Mouse (Mus musculus) left cerebral cortex, postnatal 36 days (tissue): ENCODE data around the gene Arhgap45. TPM values are rescaled to one million over a fixed set of nuclear protein-coding genes. Genes with fewer than 3 reads are reported as not detected.

Experiments used
- DNase-seq, 2 experiments: peaks; one replicate each; pipeline ENCODE4 v3.0.0; 2021 to 2022; ENCODE audit warnings: low spot score in 2 of 2, mixed read lengths in 1 of 2
- intact Hi-C: fragments of 180-260 bp; cut with DNase I; formaldehyde crosslinking; loops from one replicate; pipeline ENCODE4 v1.15.1; 2025
- total RNA-seq, 2 experiments: library from RNA; stranded (reverse); gene quantifications; 2 replicates each; pipeline ENCODE4 v1.2.3; 2021

The Arhgap45 gene
- total RNA-seq, 2 experiments from 2014 or later = 3.3 to 5.3 TPM

- intact Hi-C loops = no loop called here
- DNase-seq = no peak
Measured at GRCm38 (mm10) chr10:80071516-80071900, 55.1 kb downstream of the Arhgap45 start.

DNA sequence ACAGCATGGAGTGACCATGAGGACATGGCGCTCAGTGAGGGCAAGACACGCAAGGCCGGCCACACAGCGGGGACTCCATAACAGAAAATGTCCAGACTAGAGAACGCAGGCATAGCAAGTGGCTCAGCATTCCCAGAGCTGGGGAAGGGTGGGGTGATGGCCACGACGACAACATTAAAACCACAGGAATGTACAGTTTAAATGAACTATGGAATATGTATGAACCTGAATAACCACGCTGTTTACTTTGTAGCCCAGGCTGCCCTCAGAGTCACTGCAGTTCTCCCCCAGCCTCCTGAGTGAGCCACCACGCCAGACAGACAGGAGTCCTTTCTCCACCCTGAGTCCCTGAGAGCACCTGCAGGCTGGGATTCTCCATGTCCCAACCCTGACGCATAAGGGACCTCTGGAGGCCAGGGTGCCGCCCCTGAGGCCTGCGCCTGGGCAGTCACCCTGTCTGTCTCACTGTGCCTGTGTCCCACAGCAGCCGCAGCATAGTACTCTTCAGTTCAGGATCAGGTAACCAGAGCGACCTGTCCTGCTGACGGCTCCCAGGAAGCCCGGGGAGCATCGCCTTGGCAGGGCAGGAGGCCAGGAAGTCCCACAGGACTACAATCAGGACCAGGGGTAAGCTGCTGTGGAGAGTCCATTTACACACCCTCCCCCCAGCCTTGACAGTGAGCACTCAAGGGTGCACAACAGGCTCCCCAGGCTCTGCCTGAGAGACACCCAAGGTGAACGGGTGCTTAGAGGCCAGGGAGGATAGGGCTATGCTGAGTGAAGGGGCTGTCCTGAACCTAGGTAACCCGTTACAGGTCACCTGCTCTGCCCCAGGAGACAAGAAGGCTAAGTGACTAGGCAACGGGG lies 56.4 kb downstream of the Arhgap45 start:
- intact Hi-C loops = no loop called here
- no peak for DNase-seq

GRCm38 (mm10) chr10:80074813-80075601 lies 58.6 kb downstream of the Arhgap45 start:
- intact Hi-C loops = loop anchor here (5.0 kb wide), 1 partner anchor 37 kb away; no protein-coding TSS in a partner anchor

GRCm38 (mm10) chr10:80075924-80076323 lies 59.5 kb downstream of the Arhgap45 start:
- intact Hi-C loops = loop anchor here (5.0 kb wide), 1 partner anchor 36 kb away; no protein-coding TSS in a partner anchor
- no peak for DNase-seq

More at GRCm38 (mm10) chr10:80074813-80075601, 58.6 kb downstream of the Arhgap45 start:
- DNase-seq = peak; percentile 36 to 38

GRCm38 (mm10) chr10:80076386-80076785 lies 59.9 kb downstream of the Arhgap45 start:
- no peak for DNase-seq
- intact Hi-C loops = loop anchor here (5.0 kb wide), 1 partner anchor 36 kb away; no protein-coding TSS in a partner anchor

DNA sequence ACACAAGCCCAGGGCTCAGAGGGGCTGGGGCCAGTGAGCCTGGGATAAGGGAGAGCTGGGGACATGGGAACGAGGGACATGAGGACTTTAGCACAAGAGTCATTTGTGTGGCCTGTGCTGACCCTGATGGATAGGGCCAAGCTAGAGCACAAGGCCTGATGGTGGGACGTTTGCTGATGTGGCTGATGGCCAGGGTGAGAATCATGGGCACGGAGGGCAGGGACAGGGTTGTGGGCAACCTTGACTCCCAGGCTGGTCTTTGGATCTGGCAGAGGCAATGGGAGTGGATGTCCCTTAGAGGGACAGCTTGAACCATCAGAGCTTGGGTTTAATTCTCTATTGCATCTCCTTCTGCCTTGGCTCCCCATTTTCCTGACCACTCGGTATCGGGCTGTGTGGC lies 60.9 kb downstream of the Arhgap45 start:
- no peak for DNase-seq
- intact Hi-C loops = loop anchor here (5.0 kb wide), 1 partner anchor 35 kb away; no protein-coding TSS in a partner anchor

- intact Hi-C loops = loop anchor here (5.0 kb wide), 1 partner anchor 34 kb away; no protein-coding TSS in a partner anchor
- DNase-seq = no peak
Measured at GRCm38 (mm10) chr10:80078366-80078765, 61.9 kb downstream of the Arhgap45 start.

DNA sequence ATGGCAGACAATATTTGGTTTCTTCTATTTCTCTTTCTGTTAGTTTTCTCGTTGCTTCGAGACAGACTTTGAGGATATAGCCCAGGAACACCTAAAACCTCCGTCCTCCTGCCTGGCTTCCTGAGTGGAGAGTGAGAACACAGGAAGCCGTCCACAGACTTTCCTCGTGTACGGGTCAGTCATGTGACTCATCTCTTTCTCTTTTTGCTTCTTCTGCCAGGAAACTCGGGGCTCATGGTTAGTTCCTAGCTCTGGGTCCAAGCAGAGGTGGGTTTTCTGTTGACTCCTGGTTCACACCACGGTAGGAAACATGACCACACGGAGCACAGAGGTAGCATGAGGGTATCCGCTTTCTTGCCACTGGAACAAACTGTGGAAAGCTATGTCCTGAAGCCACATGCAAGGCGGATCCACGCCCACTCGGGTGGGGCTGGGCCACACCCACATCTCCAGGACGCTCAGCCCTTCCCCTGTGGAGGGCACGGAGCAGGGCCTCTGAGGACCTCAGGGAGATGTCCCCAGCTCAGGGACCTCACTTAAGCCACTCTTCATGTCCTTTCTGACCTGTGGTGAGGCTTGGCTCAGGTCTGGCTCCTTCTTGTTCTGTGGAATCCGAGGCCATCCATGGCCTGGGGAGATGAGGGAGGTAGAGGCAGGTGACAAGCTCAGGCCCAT lies 64.1 kb downstream of the Arhgap45 start:
- DNase-seq = no peak
- intact Hi-C loops = no loop called here

Other genes with a start within 250 kb of the Arhgap45 start
- gene Rnf126, start 249.7 kb upstream of the Arhgap45 start, total RNA-seq = 100 to 1,000 TPM in 1 of 2 experiments, 10 to 100 TPM in 1; 92.7 to 104 TPM
- gene Fstl3, start 239.4 kb upstream of the Arhgap45 start, total RNA-seq = 1 to 10 TPM; 2.8 to 3.6 TPM
- under 1 TPM; 0.74 to 0.79 TPM for gene Prss57, start 225.7 kb upstream of the Arhgap45 start, total RNA-seq
- 100 to 1,000 TPM; 321 to 357 TPM for gene Palm, start 223.1 kb upstream of the Arhgap45 start, total RNA-seq
- gene Misp, start 195.7 kb upstream of the Arhgap45 start, total RNA-seq = 1 to 10 TPM in 1 of 2 experiments, not detected in 1; 1.7 TPM
- gene Ptbp1, start 162.2 kb upstream of the Arhgap45 start, total RNA-seq = 10 to 100 TPM; 40.2 to 51.9 TPM
- gene Prtn3, start 142.2 kb upstream of the Arhgap45 start, total RNA-seq = 1 to 10 TPM; 2.2 to 2.4 TPM
- 10 to 100 TPM; 50.4 to 57.1 TPM for gene Plppr3, start 142.0 kb upstream of the Arhgap45 start, total RNA-seq
- not detected for gene Elane, start 130.4 kb upstream of the Arhgap45 start, total RNA-seq
- gene Cfd, start 125.8 kb upstream of the Arhgap45 start, total RNA-seq = not detected
- 10 to 100 TPM; 53.2 to 60.6 TPM for gene Med16, start 107.7 kb upstream of the Arhgap45 start, total RNA-seq
- not detected for gene Gm26602, start 105.8 kb upstream of the Arhgap45 start, total RNA-seq
- 1 to 10 TPM; 6.7 to 8.2 TPM for gene Kiss1r, start 99.7 kb upstream of the Arhgap45 start, total RNA-seq
- gene R3hdm4, start 95.4 kb upstream of the Arhgap45 start, total RNA-seq = 100 to 1,000 TPM; 349 to 368 TPM
- gene Arid3a, start 89.6 kb upstream of the Arhgap45 start, total RNA-seq = 1 to 10 TPM; 6.3 to 6.5 TPM
- gene Wdr18, start 56.5 kb upstream of the Arhgap45 start, total RNA-seq = 10 to 100 TPM; 44.2 to 46.3 TPM
- gene Grin3b, start 45.9 kb upstream of the Arhgap45 start, total RNA-seq = under 1 TPM in 1 of 2 experiments, not detected in 1; 0.10 TPM
- 100 to 1,000 TPM; 122 TPM for gene Tmem259, start 32.3 kb upstream of the Arhgap45 start, total RNA-seq
- 1 to 10 TPM; 4.7 to 7.6 TPM for gene Cnn2, start 28.1 kb upstream of the Arhgap45 start, total RNA-seq
- 10 to 100 TPM; 10.3 to 13.0 TPM for gene Abca7, start 20.2 kb upstream of the Arhgap45 start, total RNA-seq
- gene Polr2e, start 23.1 kb downstream of the Arhgap45 start, total RNA-seq = 10 to 100 TPM; 69.2 to 83.6 TPM
- 100 to 1,000 TPM; 468 to 559 TPM for gene Gpx4, start 30.5 kb downstream of the Arhgap45 start, total RNA-seq
- gene Sbno2, start 88.9 kb downstream of the Arhgap45 start, total RNA-seq = 10 to 100 TPM; 14.5 to 25.5 TPM
- gene Stk11, start 99.2 kb downstream of the Arhgap45 start, total RNA-seq = 100 to 1,000 TPM in 1 of 2 experiments, 10 to 100 TPM in 1; 94.4 to 100 TPM
- 100 to 1,000 TPM; 334 to 384 TPM for gene Atp5d, start 122.0 kb downstream of the Arhgap45 start, total RNA-seq
- 100 to 1,000 TPM; 431 to 463 TPM for gene Cbarp, start 124.2 kb downstream of the Arhgap45 start, total RNA-seq
- gene Midn, start 131.6 kb downstream of the Arhgap45 start, total RNA-seq = 10 to 100 TPM; 76.2 to 78.8 TPM
- gene Cirbp, start 149.3 kb downstream of the Arhgap45 start, total RNA-seq = 10 to 100 TPM; 94.7 to 96.7 TPM
- gene 1600002K03Rik, start 156.3 kb downstream of the Arhgap45 start, total RNA-seq = 1 to 10 TPM; 7.5 to 7.6 TPM
- 1 to 10 TPM; 8.9 to 9.0 TPM for gene Efna2, start 162.8 kb downstream of the Arhgap45 start, total RNA-seq
- gene Mum1, start 209.8 kb downstream of the Arhgap45 start, total RNA-seq = 10 to 100 TPM; 35.9 to 43.8 TPM
- 100 to 1,000 TPM; 185 to 213 TPM for gene Ndufs7, start 232.5 kb downstream of the Arhgap45 start, total RNA-seq
- gene Gamt, start 244.4 kb downstream of the Arhgap45 start, total RNA-seq = 10 to 100 TPM; 22.5 to 43.9 TPM
- gene Dazap1, start 244.8 kb downstream of the Arhgap45 start, total RNA-seq = 10 to 100 TPM; 71.7 to 99.0 TPM